Mouse (Mus musculus): ENCODE measurements around the gene Ncf2.

Gene Ncf2

GRCm38 (mm10) chr1:152831619-152832018 lies 31.6 kb downstream of the Ncf2 start:
- DNase-seq, result no peak

DNA sequence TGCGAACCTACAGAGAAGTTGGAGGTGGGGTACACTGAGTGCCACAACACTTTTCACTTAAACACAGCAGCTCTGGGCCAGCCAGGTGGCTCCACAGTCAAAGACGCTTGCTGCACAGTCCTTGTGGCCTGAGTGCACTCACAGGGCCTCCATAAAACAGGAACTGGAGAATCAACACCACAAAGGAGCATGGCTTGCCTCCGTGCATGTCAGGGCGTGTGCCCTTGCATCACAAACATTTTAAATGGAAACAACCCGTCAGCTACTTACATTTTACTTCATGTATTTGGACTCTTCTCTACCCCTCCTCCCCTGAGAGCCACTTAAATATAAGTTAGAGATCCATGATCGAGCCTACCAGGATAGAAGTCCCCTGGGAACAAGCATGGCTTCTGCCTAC lies 32.3 kb downstream of the Ncf2 start:
- DNase-seq, result no peak

- DNase-seq, result no peak
These were observed 35.1 kb downstream of the Ncf2 start for GRCm38 (mm10) chr1:152835061-152835460.

DNA sequence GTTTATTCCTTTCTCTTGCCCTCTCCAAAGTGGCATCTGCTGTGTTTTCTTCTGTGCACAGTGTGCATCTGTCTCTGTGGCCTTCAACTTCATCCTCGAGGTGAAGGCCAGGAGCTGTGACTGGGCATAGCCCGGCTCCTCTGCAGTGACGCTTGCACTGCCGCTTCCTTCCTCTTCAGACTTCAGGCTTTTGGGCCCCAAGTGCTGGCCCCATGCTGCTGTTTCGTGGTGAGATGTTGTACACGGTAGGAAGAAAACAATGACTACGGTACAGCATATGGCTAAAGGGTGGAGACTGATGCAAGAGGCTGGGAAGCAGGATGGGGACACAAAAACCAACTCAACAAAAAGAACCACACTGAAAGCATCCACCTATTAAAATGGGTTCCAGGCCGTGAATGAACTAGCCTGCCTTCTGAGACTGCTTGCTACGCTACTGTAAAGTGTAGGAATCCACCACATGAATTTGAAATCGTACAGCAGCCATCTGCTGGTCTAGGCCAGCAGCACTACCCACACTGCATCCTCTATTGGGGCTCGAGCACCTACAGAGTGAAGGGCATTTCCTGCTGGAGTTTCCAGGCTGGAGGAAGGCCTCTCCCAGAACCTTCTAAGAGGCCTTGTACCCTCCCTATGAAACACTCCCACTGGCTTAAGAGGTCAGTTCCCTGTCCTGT lies 38.2 kb downstream of the Ncf2 start:
- DNase-seq, result no peak

GRCm38 (mm10) chr1:152838841-152839240 lies 38.8 kb downstream of the Ncf2 start:
- DNase-seq, result no peak

DNA sequence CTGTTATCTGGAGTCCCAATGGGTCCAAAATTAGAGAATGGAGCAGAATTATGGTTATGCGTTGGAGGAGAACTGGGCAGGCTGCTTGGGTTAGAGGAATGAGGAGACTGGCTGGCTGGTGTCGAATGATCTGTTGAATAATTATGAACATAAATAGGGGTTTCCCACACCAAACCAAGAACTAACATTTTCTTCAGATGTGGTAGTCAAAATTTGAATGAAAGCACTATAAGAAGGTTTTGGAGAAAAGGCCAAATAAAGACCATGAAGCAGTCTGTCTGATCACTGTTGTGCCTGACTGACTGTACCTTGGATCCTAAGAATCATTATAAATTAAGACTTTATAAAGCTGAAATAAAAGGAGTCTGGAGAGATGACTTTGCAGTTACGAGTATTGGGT lies 40.3 kb downstream of the Ncf2 start:
- no peak for DNase-seq

DNA sequence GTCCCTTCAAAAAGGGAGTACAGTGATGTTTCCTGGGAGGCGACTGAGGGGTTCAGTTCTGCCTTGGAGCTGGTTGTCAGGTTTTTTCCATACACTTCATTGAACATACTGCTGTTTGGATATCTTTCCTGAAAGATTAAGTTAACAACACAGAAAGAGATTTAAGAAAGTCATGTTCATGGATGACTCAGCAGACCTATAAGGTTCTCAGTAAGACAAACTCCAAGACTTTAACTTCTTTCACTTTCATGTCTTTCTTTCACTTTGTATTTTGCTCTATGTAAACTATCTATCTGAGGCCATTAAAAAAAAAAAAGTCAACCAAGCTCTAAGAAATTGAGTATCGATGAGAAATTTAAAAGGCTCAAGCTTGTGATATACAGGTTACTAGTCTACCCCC lies 41.1 kb downstream of the Ncf2 start:
- DNase-seq, result no peak

DNA sequence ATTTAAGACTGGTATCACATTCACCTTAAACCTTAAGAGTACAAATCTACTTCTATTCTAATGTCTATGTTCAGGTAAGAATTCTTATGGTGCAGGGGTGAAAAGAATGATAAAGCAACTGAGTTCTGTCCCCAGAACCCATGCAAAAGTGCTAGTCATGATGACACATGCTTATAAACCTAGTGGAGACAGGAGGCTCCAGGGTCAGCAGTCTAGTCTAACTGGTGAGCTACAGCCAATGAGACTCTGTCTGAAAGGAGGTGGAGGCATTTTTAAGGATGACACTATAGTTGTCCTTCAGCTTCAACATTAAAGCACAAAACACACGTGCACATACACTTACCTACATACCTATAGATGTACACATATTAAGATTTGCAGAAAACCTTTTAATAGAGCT lies 44.6 kb downstream of the Ncf2 start:
- DNase-seq, result no peak

DNA sequence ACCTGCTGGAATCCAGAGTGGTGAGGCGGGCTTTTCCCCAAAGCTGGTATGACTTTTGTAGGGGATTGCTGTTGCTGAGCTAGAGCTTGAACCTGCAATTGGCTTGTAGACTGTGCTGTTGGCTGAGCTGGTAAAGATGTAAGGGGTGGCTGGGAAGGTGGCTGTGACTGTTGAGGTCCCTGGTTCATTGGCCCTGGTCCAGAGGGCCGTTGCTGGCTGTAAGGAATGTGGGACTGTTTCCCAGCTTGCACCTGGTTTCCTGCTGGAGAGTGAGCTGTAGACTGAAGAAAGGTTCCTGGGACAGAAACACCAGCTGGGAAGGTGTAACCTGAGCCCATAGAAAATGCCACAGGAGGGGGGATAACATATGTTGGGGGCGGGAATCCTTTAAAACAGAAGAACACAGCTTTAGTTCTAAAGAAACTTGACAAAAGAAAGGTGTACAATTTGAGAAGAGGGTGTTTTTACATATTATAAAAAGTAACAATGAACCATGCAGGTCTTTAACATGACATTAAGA lies 45.3 kb downstream of the Ncf2 start:
- no peak for DNase-seq

GRCm38 (mm10) chr1:152846856-152847255 lies 46.9 kb downstream of the Ncf2 start:
- DNase-seq, result no peak

DNA sequence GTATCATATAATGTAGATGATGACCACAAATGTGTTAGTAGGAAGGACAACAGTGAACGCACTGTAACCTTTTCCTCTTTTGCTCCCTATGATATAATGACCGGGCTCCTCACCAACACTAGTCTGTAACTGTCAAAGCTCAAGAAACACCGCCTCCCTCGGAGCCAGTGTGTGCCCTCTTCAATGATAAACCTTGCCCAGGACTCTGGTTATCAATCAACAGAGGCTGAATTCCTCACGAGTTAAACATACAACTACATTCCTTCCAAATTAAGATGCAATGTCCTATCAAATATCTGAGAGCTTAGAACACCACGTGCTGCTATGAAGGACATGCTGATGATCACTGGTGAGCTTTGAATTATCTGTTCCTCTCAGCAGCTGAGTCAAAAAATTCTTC lies 69.9 kb downstream of the Ncf2 start:
- no peak for DNase-seq

GRCm38 (mm10) chr1:152871031-152871430 lies 71.0 kb downstream of the Ncf2 start:
- no peak for DNase-seq
